Mouse (Mus musculus): ENCODE data around the gene Snrpd3.

- no peak for TF ChIP-seq GATA1 (IDR thresholded peaks at IDR 0.05; ENCODE audit: low read length)
- TF ChIP-seq TAL1 (IDR thresholded peaks at IDR 0.05; ENCODE audit: low read length): no peak
Observed at GRCm38 (mm10) chr10:75491234-75491935, 26.0 kb upstream of the Snrpd3 start.

Measured in erythroblast, embryonic 14.5 days (primary cell).